Mouse (Mus musculus): ENCODE data around the gene Stxbp2. TPM values are rescaled to one million over a fixed set of nuclear protein-coding genes. Genes with fewer than 3 reads are reported as not detected.
A peak's percentile ranks its signal among the peaks of the same experiment; 100 is the strongest.

The Stxbp2 gene
- polyA plus RNA-seq, 1 experiment from 2014 or later = 121 TPM

DNA sequence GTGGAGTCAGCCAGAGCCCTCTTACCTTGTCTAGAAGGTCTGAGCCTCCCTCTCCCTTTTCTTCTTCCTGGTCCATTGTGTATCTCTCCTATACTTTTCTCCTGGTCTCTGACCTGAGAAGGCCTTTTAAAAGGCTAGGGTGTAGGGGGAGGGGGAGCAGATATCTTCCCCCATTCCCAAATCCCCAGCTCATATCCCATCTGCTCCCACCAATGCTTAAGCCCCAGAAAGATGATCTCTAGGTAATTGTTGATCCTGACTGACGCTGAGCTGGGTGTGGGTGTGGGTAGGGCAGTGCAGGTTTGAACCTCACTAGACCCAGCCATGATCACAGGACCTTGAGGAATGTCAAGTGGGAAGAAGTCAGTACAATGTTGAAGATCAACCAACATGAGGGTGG is 5.3 kb upstream of the Stxbp2 start, which contains the start of gene Pcp2:
Gene Pcp2 (minus strand): TSS at position 101 of the 400 bp plus-strand sequence.
- Histone ChIP-seq H3K9ac (ENCODE audit: low read length) (no peak within 1 kb of the TSS), H3K27ac (ENCODE audit: low read length) (no peak within 1 kb of the TSS), H3K4me1 (ENCODE audit: control insufficient read depth, insufficient read depth, low read length) (peaks cover 6% of the 10 kb centered on the region), H3K9me3 (replicated peaks; ENCODE audit: control insufficient read depth, low read length) (no peaks in the 10 kb centered on the region), H3K4me3 (replicated peaks; ENCODE audit: low read length) (no peak within 1 kb of the TSS), H3K27me3 (ENCODE audit: control insufficient read depth, insufficient read depth, low read length) (no peaks in the 10 kb centered on the region), H3K4me2 (ENCODE audit: low read depth, low read length) (no peak within 1 kb of the TSS), H3K36me3 (ENCODE audit: control insufficient read depth, insufficient read depth, low read length) (no peaks in the 10 kb centered on the region)
- 45% methylated on average over 1 of the region's 1 CpGs for WGBS
- ATAC-seq (ENCODE audit: insufficient read depth, low FRiP score) = no peak

DNA sequence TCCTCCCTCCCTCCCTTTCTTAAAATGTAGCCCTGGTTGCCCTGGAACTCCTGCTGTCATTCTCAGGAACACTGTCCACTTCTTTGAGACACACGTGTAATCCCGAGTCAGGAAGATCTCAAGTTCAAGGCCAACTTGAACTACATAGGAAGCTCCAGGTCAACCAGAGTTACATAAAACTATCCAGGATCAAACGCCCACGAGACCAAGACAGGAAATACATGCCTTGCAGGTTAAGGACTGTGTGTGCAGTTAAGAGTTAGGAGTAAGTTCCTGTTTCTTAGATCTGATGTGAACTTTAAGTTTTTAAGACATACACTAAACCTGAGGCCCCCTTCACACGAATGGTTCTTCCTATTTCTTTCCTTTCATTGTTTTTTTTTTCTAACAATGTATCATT is 3.8 kb upstream of the Stxbp2 start:
- Histone ChIP-seq H3K27me3 (ENCODE audit: control insufficient read depth, insufficient read depth, low read length) (no peaks in the 10 kb centered on the region), H3K9ac (ENCODE audit: low read length) (no peak overlapping the region), H3K9me3 (replicated peaks; ENCODE audit: control insufficient read depth, low read length) (no peaks in the 10 kb centered on the region), H3K4me2 (ENCODE audit: low read depth, low read length) (no peak overlapping the region), H3K27ac (ENCODE audit: low read length) (no peak overlapping the region), H3K36me3 (ENCODE audit: control insufficient read depth, insufficient read depth, low read length) (no peaks in the 10 kb centered on the region), H3K4me1 (ENCODE audit: control insufficient read depth, insufficient read depth, low read length) (peaks cover 4% of the 10 kb centered on the region; the same call in 1 of the 2 replicates), H3K4me3 (replicated peaks; ENCODE audit: low read length) (no peak overlapping the region)
- WGBS = 51% methylated on average over 5 of the region's 5 CpGs
- no peak for ATAC-seq (ENCODE audit: insufficient read depth, low FRiP score)

GRCm38 (mm10) chr8:3628014-3628413 is 2.7 kb upstream of the Stxbp2 start:
- Histone ChIP-seq H3K9ac (ENCODE audit: low read length) (no peak overlapping the region), H3K4me2 (ENCODE audit: low read depth, low read length) (no peak overlapping the region), H3K4me3 (replicated peaks; ENCODE audit: low read length) (no peak overlapping the region), H3K27me3 (ENCODE audit: control insufficient read depth, insufficient read depth, low read length) (no peaks in the 10 kb centered on the region), H3K27ac (ENCODE audit: low read length) (no peak overlapping the region), H3K4me1 (ENCODE audit: control insufficient read depth, insufficient read depth, low read length) (no peaks in the 10 kb centered on the region), H3K36me3 (ENCODE audit: control insufficient read depth, insufficient read depth, low read length) (no peaks in the 10 kb centered on the region), H3K9me3 (replicated peaks; ENCODE audit: control insufficient read depth, low read length) (no peaks in the 10 kb centered on the region)
- no peak for ATAC-seq (ENCODE audit: insufficient read depth, low FRiP score)
- 23% methylated on average over 5 of the region's 5 CpGs for WGBS

- H3K9me3 ChIP-seq (replicated peaks; ENCODE audit: control insufficient read depth, low read length) = no peaks in the 10 kb centered on the region
- H3K9ac ChIP-seq (ENCODE audit: low read length) = peak overlapping the region; percentile 81
- H3K27me3 ChIP-seq (ENCODE audit: control insufficient read depth, insufficient read depth, low read length) = no peaks in the 10 kb centered on the region
- H3K27ac ChIP-seq (ENCODE audit: low read length) = 0 out of 2 replicates have a peak overlapping the region, but pooled peaks have one; percentile 16
- peak; percentile 61; the same call in 1 of the 2 replicates for ATAC-seq (ENCODE audit: insufficient read depth, low FRiP score)
- H3K4me2 ChIP-seq (ENCODE audit: low read depth, low read length) = peak overlapping the region; percentile 84
- H3K36me3 ChIP-seq (ENCODE audit: control insufficient read depth, insufficient read depth, low read length) = 0 out of 2 replicates have a peak, but pooled peaks cover 5% of the 10 kb centered on the region
- no peaks in the 10 kb centered on the region for H3K4me1 ChIP-seq (ENCODE audit: control insufficient read depth, insufficient read depth, low read length)
- peak overlapping the region; percentile 66 for H3K4me3 ChIP-seq (replicated peaks; ENCODE audit: low read length)
- WGBS = 9% methylated on average over 8 of the region's 8 CpGs
Measured at GRCm38 (mm10) chr8:3631478-3631875, 722 bp downstream of the Stxbp2 start.

GRCm38 (mm10) chr8:3645804-3646203 is 15.0 kb downstream of the Stxbp2 start:
- Histone ChIP-seq H3K9ac (ENCODE audit: low read length) (no peak overlapping the region), H3K4me1 (ENCODE audit: control insufficient read depth, insufficient read depth, low read length) (no peaks in the 10 kb centered on the region), H3K4me2 (ENCODE audit: low read depth, low read length) (no peak overlapping the region), H3K27ac (ENCODE audit: low read length) (no peak overlapping the region), H3K36me3 (ENCODE audit: control insufficient read depth, insufficient read depth, low read length) (no peaks in the 10 kb centered on the region), H3K9me3 (replicated peaks; ENCODE audit: control insufficient read depth, low read length) (no peaks in the 10 kb centered on the region), H3K27me3 (ENCODE audit: control insufficient read depth, insufficient read depth, low read length) (no peaks in the 10 kb centered on the region), H3K4me3 (replicated peaks; ENCODE audit: low read length) (no peak overlapping the region)
- peak; percentile 67; the same call in 1 of the 2 replicates for ATAC-seq (ENCODE audit: insufficient read depth, low FRiP score)
- 20% methylated on average over 5 of the region's 5 CpGs for WGBS

- no peaks in the 10 kb centered on the region for H3K9me3 ChIP-seq (replicated peaks; ENCODE audit: control insufficient read depth, low read length)
- 79% methylated on average over 6 of the region's 6 CpGs for WGBS
- no peak overlapping the region for H3K4me2 ChIP-seq (ENCODE audit: low read depth, low read length)
- H3K36me3 ChIP-seq (ENCODE audit: control insufficient read depth, insufficient read depth, low read length) = no peaks in the 10 kb centered on the region
- no peak overlapping the region for H3K27ac ChIP-seq (ENCODE audit: low read length)
- no peak overlapping the region for H3K9ac ChIP-seq (ENCODE audit: low read length)
- H3K27me3 ChIP-seq (ENCODE audit: control insufficient read depth, insufficient read depth, low read length) = no peaks in the 10 kb centered on the region
- no peak for ATAC-seq (ENCODE audit: insufficient read depth, low FRiP score)
- H3K4me3 ChIP-seq (replicated peaks; ENCODE audit: low read length) = no peak overlapping the region
- H3K4me1 ChIP-seq (ENCODE audit: control insufficient read depth, insufficient read depth, low read length) = no peaks in the 10 kb centered on the region
Measured at GRCm38 (mm10) chr8:3646824-3647531, 16.2 kb downstream of the Stxbp2 start.

- no peak overlapping the region for H3K9ac ChIP-seq (ENCODE audit: low read length)
- no peaks in the 10 kb centered on the region for H3K27me3 ChIP-seq (ENCODE audit: control insufficient read depth, insufficient read depth, low read length)
- no peaks in the 10 kb centered on the region for H3K9me3 ChIP-seq (replicated peaks; ENCODE audit: control insufficient read depth, low read length)
- no peak overlapping the region for H3K4me2 ChIP-seq (ENCODE audit: low read depth, low read length)
- no peak overlapping the region for H3K4me3 ChIP-seq (replicated peaks; ENCODE audit: low read length)
- no peaks in the 10 kb centered on the region for H3K4me1 ChIP-seq (ENCODE audit: control insufficient read depth, insufficient read depth, low read length)
- no peak overlapping the region; the same call in 1 of the 2 replicates for H3K27ac ChIP-seq (ENCODE audit: low read length)
- 63% methylated on average over 4 of the region's 4 CpGs for WGBS
- no peaks in the 10 kb centered on the region for H3K36me3 ChIP-seq (ENCODE audit: control insufficient read depth, insufficient read depth, low read length)
- ATAC-seq (ENCODE audit: insufficient read depth, low FRiP score) = no peak
Measured at GRCm38 (mm10) chr8:3647561-3647960, 16.8 kb downstream of the Stxbp2 start.

DNA sequence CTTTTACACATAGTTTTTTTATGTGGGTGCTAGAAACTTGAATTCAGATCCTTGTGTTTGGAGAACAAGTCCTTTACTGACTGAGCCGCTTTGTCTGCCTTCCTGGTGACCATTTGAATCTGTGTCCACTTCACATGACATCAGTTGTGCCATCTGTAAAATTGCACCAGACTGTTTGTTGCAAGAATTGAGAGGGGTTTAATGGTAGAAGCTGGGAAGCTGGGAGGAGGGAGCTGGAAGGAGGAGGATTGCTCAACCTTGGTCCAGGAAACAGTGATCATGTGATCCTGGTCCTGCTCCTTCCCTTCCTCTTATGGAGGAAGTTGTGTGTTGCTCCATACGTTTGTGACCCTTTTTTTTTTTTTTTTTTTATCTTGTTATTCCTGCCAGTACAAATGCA is 17.5 kb downstream of the Stxbp2 start:
- H3K9ac ChIP-seq (ENCODE audit: low read length) = no peak overlapping the region
- H3K27me3 ChIP-seq (ENCODE audit: control insufficient read depth, insufficient read depth, low read length) = no peaks in the 10 kb centered on the region
- H3K36me3 ChIP-seq (ENCODE audit: control insufficient read depth, insufficient read depth, low read length) = no peaks in the 10 kb centered on the region
- WGBS = 54% methylated on average over 2 of the region's 2 CpGs
- H3K27ac ChIP-seq (ENCODE audit: low read length) = no peak overlapping the region
- no peaks in the 10 kb centered on the region for H3K4me1 ChIP-seq (ENCODE audit: control insufficient read depth, insufficient read depth, low read length)
- ATAC-seq (ENCODE audit: insufficient read depth, low FRiP score) = no peak
- no peaks in the 10 kb centered on the region for H3K9me3 ChIP-seq (replicated peaks; ENCODE audit: control insufficient read depth, low read length)
- H3K4me3 ChIP-seq (replicated peaks; ENCODE audit: low read length) = no peak overlapping the region
- no peak overlapping the region for H3K4me2 ChIP-seq (ENCODE audit: low read depth, low read length)

GRCm38 (mm10) chr8:3648990-3649389 is 18.2 kb downstream of the Stxbp2 start:
- Histone ChIP-seq H3K9ac (ENCODE audit: low read length) (no peak overlapping the region), H3K36me3 (ENCODE audit: control insufficient read depth, insufficient read depth, low read length) (no peaks in the 10 kb centered on the region), H3K4me2 (ENCODE audit: low read depth, low read length) (no peak overlapping the region), H3K27ac (ENCODE audit: low read length) (no peak overlapping the region), H3K4me1 (ENCODE audit: control insufficient read depth, insufficient read depth, low read length) (no peaks in the 10 kb centered on the region), H3K4me3 (replicated peaks; ENCODE audit: low read length) (no peak overlapping the region), H3K27me3 (ENCODE audit: control insufficient read depth, insufficient read depth, low read length) (no peaks in the 10 kb centered on the region), H3K9me3 (replicated peaks; ENCODE audit: control insufficient read depth, low read length) (no peaks in the 10 kb centered on the region)
- WGBS = 47% methylated on average over 1 of the region's 1 CpGs
- no peak for ATAC-seq (ENCODE audit: insufficient read depth, low FRiP score)

Data from stomach, embryonic 16.5 days (tissue).